Mouse (Mus musculus) embryonic fibroblast, embryonic 13.5 days (primary cell): ENCODE data around the gene Osbp2.

Experiments used
- CTCF ChIP-seq: IDR thresholded peaks from 2 replicates; pipeline ENCODE4 v1.5.1; 2011; ENCODE audit warnings: mild to moderate bottlenecking, control low read depth, low read length, moderate library complexity, borderline replicate concordance; ENCODE audit not compliant: insufficient read depth
- POLR2A ChIP-seq: IDR thresholded peaks from 2 replicates; pipeline ENCODE4 v1.6.1; 2011; ENCODE audit warnings: low read depth, mild to moderate bottlenecking, control low read depth, low read length, moderate library complexity

DNA sequence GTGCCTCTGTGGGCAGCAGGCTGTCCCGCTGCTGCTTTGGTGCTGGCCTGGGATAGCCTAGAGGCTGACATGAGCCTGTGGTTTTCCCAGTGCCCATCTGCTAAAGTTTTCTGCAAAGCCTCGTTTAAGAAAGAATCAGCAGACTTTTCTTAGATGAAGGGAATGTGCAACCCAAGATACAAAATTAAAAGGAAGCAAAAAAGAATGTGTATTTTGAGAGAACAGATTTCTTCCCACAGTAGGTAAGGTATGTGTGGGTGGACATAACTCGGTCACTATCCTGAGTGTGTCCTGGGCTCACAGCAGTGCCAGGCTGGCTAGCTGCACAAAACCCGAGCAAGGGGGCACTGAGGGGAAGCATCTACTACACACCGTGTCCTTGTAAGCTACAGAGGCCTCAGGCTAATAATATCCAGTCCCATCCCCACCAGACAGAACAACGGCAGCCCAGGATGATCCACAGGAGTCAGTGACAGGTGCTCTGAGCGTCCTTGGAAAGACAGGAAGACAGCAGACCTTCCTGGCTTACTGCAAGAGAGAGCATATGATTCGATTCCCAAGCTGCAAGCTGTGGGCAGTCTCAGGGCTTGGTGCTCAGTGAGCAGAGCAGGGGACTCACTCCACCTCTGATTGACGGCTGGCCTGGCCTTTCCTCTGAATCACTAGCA, 136.1 kb downstream of the Osbp2 start:
- no peak for TF ChIP-seq POLR2A
- TF ChIP-seq CTCF, result no peak
